Mouse (Mus musculus): Measurements from ENCODE around the gene Bicra. TPM values are rescaled to one million over a fixed set of nuclear protein-coding genes. Genes with fewer than 3 reads are reported as not detected.
A peak's percentile ranks its signal among the peaks of the same experiment; 100 is the strongest.

Gene Bicra
- polyA plus RNA-seq, 1 experiment = 10.2 TPM

GRCm38 (mm10) chr7:15980246-15980645, 67.5 kb downstream of the Bicra start:
- Histone ChIP-seq H3K27me3 (ENCODE audit: control insufficient read depth, insufficient read depth, low read length, poor library complexity, severe bottlenecking) (no peaks in the 10 kb centered on the region), H3K4me1 (ENCODE audit: control insufficient read depth, insufficient read depth, low read length) (peaks cover 4% of the 10 kb centered on the region), H3K27ac (ENCODE audit: insufficient read depth, low read length) (no peak overlapping the region), H3K36me3 (ENCODE audit: control insufficient read depth, insufficient read depth, low read length, poor library complexity, severe bottlenecking) (no peaks in the 10 kb centered on the region), H3K4me3 (ENCODE audit: low read depth, low read length) (no peak overlapping the region), H3K9me3 (replicated peaks; ENCODE audit: control insufficient read depth, insufficient read depth, low read length, poor library complexity, severe bottlenecking) (no peaks in the 10 kb centered on the region), H3K9ac (ENCODE audit: low read depth, poor library complexity, severe bottlenecking) (no peak overlapping the region)
- no peak for TF ChIP-seq CTCF (IDR thresholded peaks at IDR 0.05; ENCODE audit: low read depth, low read length)
- no peak for TF ChIP-seq EP300 (IDR thresholded peaks at IDR 0.05; ENCODE audit: insufficient read depth, low read depth, low read length)
- no peak for TF ChIP-seq POLR2A (IDR thresholded peaks at IDR 0.05; ENCODE audit: insufficient read depth, low read length)

- Histone ChIP-seq H3K4me1 (ENCODE audit: control insufficient read depth, insufficient read depth, low read length) (no peaks in the 10 kb centered on the region), H3K4me3 (ENCODE audit: low read depth, low read length) (no peak overlapping the region), H3K9me3 (replicated peaks; ENCODE audit: control insufficient read depth, insufficient read depth, low read length, poor library complexity, severe bottlenecking) (no peaks in the 10 kb centered on the region), H3K27ac (ENCODE audit: insufficient read depth, low read length) (no peak overlapping the region), H3K36me3 (ENCODE audit: control insufficient read depth, insufficient read depth, low read length, poor library complexity, severe bottlenecking) (no peaks in the 10 kb centered on the region), H3K27me3 (ENCODE audit: control insufficient read depth, insufficient read depth, low read length, poor library complexity, severe bottlenecking) (no peaks in the 10 kb centered on the region), H3K9ac (ENCODE audit: low read depth, poor library complexity, severe bottlenecking) (no peak overlapping the region)
- TF ChIP-seq POLR2A (IDR thresholded peaks at IDR 0.05; ENCODE audit: insufficient read depth, low read length) (no peak), CTCF (IDR thresholded peaks at IDR 0.05; ENCODE audit: low read depth, low read length) (peak; percentile 76)
These were observed 71.8 kb downstream of the Bicra start for GRCm38 (mm10) chr7:15975904-15976303.

GRCm38 (mm10) chr7:15975451-15975850, 72.3 kb downstream of the Bicra start:
- Histone ChIP-seq H3K27ac (ENCODE audit: insufficient read depth, low read length) (no peak overlapping the region), H3K9me3 (replicated peaks; ENCODE audit: control insufficient read depth, insufficient read depth, low read length, poor library complexity, severe bottlenecking) (no peaks in the 10 kb centered on the region), H3K36me3 (ENCODE audit: control insufficient read depth, insufficient read depth, low read length, poor library complexity, severe bottlenecking) (no peaks in the 10 kb centered on the region), H3K4me3 (ENCODE audit: low read depth, low read length) (no peak overlapping the region), H3K4me1 (ENCODE audit: control insufficient read depth, insufficient read depth, low read length) (no peaks in the 10 kb centered on the region), H3K27me3 (ENCODE audit: control insufficient read depth, insufficient read depth, low read length, poor library complexity, severe bottlenecking) (no peaks in the 10 kb centered on the region), H3K9ac (ENCODE audit: low read depth, poor library complexity, severe bottlenecking) (no peak overlapping the region)
- no peak for TF ChIP-seq EP300 (IDR thresholded peaks at IDR 0.05; ENCODE audit: insufficient read depth, low read depth, low read length)
- no peak for TF ChIP-seq POLR2A (IDR thresholded peaks at IDR 0.05; ENCODE audit: insufficient read depth, low read length)
- no peak for TF ChIP-seq CTCF (IDR thresholded peaks at IDR 0.05; ENCODE audit: low read depth, low read length)

DNA sequence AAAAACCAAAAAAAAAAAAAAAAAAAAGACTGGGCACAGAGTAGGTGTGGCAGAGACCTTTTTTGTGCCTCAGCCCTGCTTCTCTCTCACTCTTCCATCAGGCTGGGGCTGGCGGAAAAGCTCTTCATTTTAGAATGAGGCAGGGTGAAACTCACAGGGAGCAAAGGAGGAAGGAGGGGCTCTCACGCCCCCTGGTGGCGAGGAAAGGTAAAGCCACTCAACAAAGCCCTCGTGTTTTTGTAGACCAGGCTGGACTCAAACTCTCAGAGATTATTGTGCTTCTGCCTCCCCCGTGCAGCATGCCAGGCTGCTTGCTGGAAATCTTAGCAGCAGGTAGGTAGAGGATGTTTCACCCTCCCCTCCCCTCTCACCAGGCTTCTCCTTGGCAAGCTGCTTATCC, 73.0 kb downstream of the Bicra start:
- Histone ChIP-seq H3K27me3 (ENCODE audit: control insufficient read depth, insufficient read depth, low read length, poor library complexity, severe bottlenecking) (no peaks in the 10 kb centered on the region), H3K4me1 (ENCODE audit: control insufficient read depth, insufficient read depth, low read length) (no peaks in the 10 kb centered on the region), H3K27ac (ENCODE audit: insufficient read depth, low read length) (no peak overlapping the region), H3K36me3 (ENCODE audit: control insufficient read depth, insufficient read depth, low read length, poor library complexity, severe bottlenecking) (no peaks in the 10 kb centered on the region), H3K9me3 (replicated peaks; ENCODE audit: control insufficient read depth, insufficient read depth, low read length, poor library complexity, severe bottlenecking) (no peaks in the 10 kb centered on the region), H3K9ac (ENCODE audit: low read depth, poor library complexity, severe bottlenecking) (no peak overlapping the region), H3K4me3 (ENCODE audit: low read depth, low read length) (no peak overlapping the region)
- TF ChIP-seq POLR2A (IDR thresholded peaks at IDR 0.05; ENCODE audit: insufficient read depth, low read length) (no peak), EP300 (IDR thresholded peaks at IDR 0.05; ENCODE audit: insufficient read depth, low read depth, low read length) (no peak), CTCF (IDR thresholded peaks at IDR 0.05; ENCODE audit: low read depth, low read length) (peak; percentile 90)

- H3K36me3 ChIP-seq (ENCODE audit: control insufficient read depth, insufficient read depth, low read length, poor library complexity, severe bottlenecking) = no peaks in the 10 kb centered on the region
- H3K27ac ChIP-seq (ENCODE audit: insufficient read depth, low read length) = no peak overlapping the region
- H3K9me3 ChIP-seq (replicated peaks; ENCODE audit: control insufficient read depth, insufficient read depth, low read length, poor library complexity, severe bottlenecking) = no peaks in the 10 kb centered on the region
- 0 out of 2 replicates have a peak overlapping the region, but pooled peaks have one; percentile 15 for H3K9ac ChIP-seq (ENCODE audit: low read depth, poor library complexity, severe bottlenecking)
- H3K4me3 ChIP-seq (ENCODE audit: low read depth, low read length) = peak overlapping the region; percentile 51
- no peak for TF ChIP-seq CTCF (IDR thresholded peaks at IDR 0.05; ENCODE audit: low read depth, low read length)
- TF ChIP-seq EP300 (IDR thresholded peaks at IDR 0.05; ENCODE audit: insufficient read depth, low read depth, low read length) = 0 out of 2 replicates have a peak, but pooled peaks have one; percentile 25
- H3K4me1 ChIP-seq (ENCODE audit: control insufficient read depth, insufficient read depth, low read length) = no peaks in the 10 kb centered on the region
- no peaks in the 10 kb centered on the region for H3K27me3 ChIP-seq (ENCODE audit: control insufficient read depth, insufficient read depth, low read length, poor library complexity, severe bottlenecking)
These were observed 75.5 kb downstream of the Bicra start for GRCm38 (mm10) chr7:15972247-15972646.

DNA sequence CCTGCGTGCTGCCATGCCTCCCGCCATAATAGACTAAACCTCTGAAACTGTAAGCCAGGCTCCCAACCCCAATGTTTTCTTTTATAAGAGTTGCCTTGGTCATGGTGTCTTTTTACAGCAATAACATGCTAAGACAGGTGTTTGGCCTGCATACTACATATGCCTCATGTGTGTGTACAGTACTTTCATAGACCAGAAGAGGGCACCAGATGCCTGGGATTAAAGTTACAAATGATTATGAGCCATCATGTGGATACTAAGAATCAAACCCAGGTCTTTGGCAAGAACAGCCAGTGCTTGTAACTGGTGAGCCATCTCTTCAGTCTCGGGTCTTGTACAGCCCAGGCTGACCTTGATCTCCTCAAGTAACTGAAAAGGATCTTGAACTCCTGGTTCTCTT, 78.0 kb downstream of the Bicra start:
- Histone ChIP-seq H3K27ac (ENCODE audit: insufficient read depth, low read length) (no peak overlapping the region), H3K36me3 (ENCODE audit: control insufficient read depth, insufficient read depth, low read length, poor library complexity, severe bottlenecking) (no peaks in the 10 kb centered on the region)

More for the DNA sequence above, 78.0 kb downstream of the Bicra start:
- H3K9ac ChIP-seq (ENCODE audit: low read depth, poor library complexity, severe bottlenecking) = no peak overlapping the region
- no peak for TF ChIP-seq POLR2A (IDR thresholded peaks at IDR 0.05; ENCODE audit: insufficient read depth, low read length)
- no peak for TF ChIP-seq CTCF (IDR thresholded peaks at IDR 0.05; ENCODE audit: low read depth, low read length)
- TF ChIP-seq EP300 (IDR thresholded peaks at IDR 0.05; ENCODE audit: insufficient read depth, low read depth, low read length) = no peak
- H3K27me3 ChIP-seq (ENCODE audit: control insufficient read depth, insufficient read depth, low read length, poor library complexity, severe bottlenecking) = no peaks in the 10 kb centered on the region
- no peak overlapping the region for H3K4me3 ChIP-seq (ENCODE audit: low read depth, low read length)
- H3K9me3 ChIP-seq (replicated peaks; ENCODE audit: control insufficient read depth, insufficient read depth, low read length, poor library complexity, severe bottlenecking) = no peaks in the 10 kb centered on the region
- no peaks in the 10 kb centered on the region for H3K4me1 ChIP-seq (ENCODE audit: control insufficient read depth, insufficient read depth, low read length)
